Mouse (Mus musculus) limb, embryonic 14.5 days (tissue): Measurements from ENCODE around the gene Hdac4. TPM values are rescaled to one million over a fixed set of nuclear protein-coding genes. Genes with fewer than 3 reads are reported as not detected.

ENCODE experiments used
- ATAC-seq: fragments of 200-750 bp; cut with Nextera tagmentation; 2 replicates; pipeline ENCODE4 v1.8.0; 2017; ENCODE audit warnings: low read depth, moderate number of reproducible peaks, moderate TSS enrichment; ENCODE audit not compliant: low FRiP score
- DNase-seq: peaks from one replicate; pipeline ENCODE4 v3.0.0-alpha.2; 2015; ENCODE audit warnings: low spot score
- H3K27ac ChIP-seq: fragments of 300-500 bp; sonication (generic); replicated peaks from 2 replicates; pipeline ENCODE4 v1.5.1; 2014; ENCODE audit warnings: low read depth, mild to moderate bottlenecking, low read length, moderate library complexity, mixed read lengths
- H3K27me3 ChIP-seq: fragments of 300-500 bp; sonication (generic); 2 replicates; pipeline ENCODE4 v1.6.1; 2014; ENCODE audit warnings: low read length, mixed read lengths; ENCODE audit not compliant: control insufficient read depth, insufficient read depth
- H3K36me3 ChIP-seq: fragments of 300-500 bp; sonication (generic); 2 replicates; pipeline ENCODE4 v1.6.1; 2014; ENCODE audit warnings: mild to moderate bottlenecking, low read length, moderate library complexity, mixed read lengths; ENCODE audit not compliant: control insufficient read depth, insufficient read depth
- H3K4me1 ChIP-seq: fragments of 300-500 bp; sonication (generic); 2 replicates; pipeline ENCODE4 v1.6.1; 2014; ENCODE audit warnings: antibody characterized with exemption, low read length, mixed read lengths; ENCODE audit not compliant: control insufficient read depth, insufficient read depth
- H3K4me2 ChIP-seq: fragments of 300-500 bp; sonication (generic); replicated peaks from 2 replicates; pipeline ENCODE4 v1.6.1; 2014; ENCODE audit warnings: low read depth, mild to moderate bottlenecking, low read length, moderate library complexity; ENCODE audit not compliant: severe bottlenecking
- H3K4me3 ChIP-seq: fragments of 300-500 bp; sonication (generic); replicated peaks from 2 replicates; pipeline ENCODE4 v1.5.1; 2014; ENCODE audit warnings: low read length
- H3K9ac ChIP-seq: fragments of 300-500 bp; sonication (generic); 2 replicates; pipeline ENCODE4 v1.6.1; 2014; ENCODE audit warnings: mild to moderate bottlenecking, low read depth, low read length, moderate library complexity; ENCODE audit not compliant: severe bottlenecking
- H3K9me3 ChIP-seq: fragments of 300-500 bp; sonication (generic); 2 replicates; pipeline ENCODE4 v1.6.1; 2016; ENCODE audit warnings: low read length; ENCODE audit not compliant: control insufficient read depth
- POLR2A ChIP-seq: fragments of 200-500 bp; IDR thresholded peaks from 2 replicates; pipeline ENCODE4 v1.8.0; 2012; ENCODE audit warnings: inconsistent platforms, mild to moderate bottlenecking, moderate library complexity, borderline replicate concordance; ENCODE audit not compliant: insufficient read depth, insufficient read length; ENCODE audit errors: extremely low read depth
- WGBS: fragments of 180-500 bp; shearing (Covaris S2); extraction: QIAGEN DNeasy Blood & Tissue Kit; methylation state at CpG from one replicate; pipeline ENCODE4 v1.1.7; 2014; 5-methylcytosine and 5-hydroxymethylcytosine counted together
- polyA plus RNA-seq, 2 experiments: library from polyadenylated mRNA; depleted of rRNA in 1 of 2; stranded (reverse) in 1 of 2; unstranded in 1 of 2; fragments of >200 nt; fragmentation: Nextera tagmentation in 1 of 2; extraction: Ambion mirVana in 1 of 2; gene quantifications; 2 replicates each; pipeline versions ENCODE4 v1.2.1 to v1.2.3; 2012 to 2014

The Hdac4 gene
- 15.2 and 18.9 TPM in 2 replicates for polyA plus RNA-seq (2012; rRNA removed)
- 25.4 and 36.6 TPM in 2 replicates for polyA plus RNA-seq (2014; fragmentation: Nextera tagmentation; extraction: Ambion mirVana)

DNA sequence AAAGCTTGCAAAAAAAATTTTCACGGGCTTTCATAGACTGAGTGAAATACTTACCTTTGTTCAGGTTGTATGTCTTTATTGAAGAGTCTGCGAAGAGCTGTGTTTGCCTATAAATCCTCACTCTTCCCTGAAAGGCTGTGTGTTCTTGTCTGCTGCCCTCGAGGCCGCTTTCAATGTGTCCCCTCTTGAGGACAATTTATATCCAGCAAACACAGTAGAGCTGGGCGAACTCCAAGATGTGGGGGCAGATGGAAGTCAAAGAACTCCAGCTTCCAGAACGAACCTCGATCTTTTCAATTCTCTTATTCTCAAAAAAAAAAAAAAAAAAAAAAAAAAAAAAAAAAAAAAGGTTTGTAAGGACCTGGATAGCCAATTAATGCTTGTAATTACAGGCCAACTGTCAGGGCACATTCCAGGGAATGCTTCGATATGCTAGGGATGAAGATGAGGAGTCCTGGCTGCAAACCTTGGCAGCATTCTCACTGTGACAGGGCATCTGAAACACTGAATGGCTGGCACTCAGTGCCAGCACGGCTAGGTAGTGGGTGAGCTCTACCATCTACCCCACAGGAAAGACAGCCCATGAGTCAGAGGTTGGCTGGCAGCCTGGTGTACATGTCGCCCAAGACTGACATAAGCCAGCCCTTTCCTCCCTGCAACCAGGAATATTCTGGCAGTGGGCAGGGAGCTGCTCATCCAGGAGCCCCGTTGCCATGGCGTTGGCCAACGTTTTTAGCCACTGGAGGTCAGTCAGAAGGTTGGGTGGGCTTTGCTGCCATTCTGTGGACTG, at the start of gene Hdac4:
TSS of gene Hdac4 (minus strand) at position 340 of the 790 bp plus-strand sequence.
- WGBS, result 64% methylated on average over 13 of the region's 13 CpGs
- ATAC-seq (no peak), DNase-seq (no peak)
- H3K9me3 ChIP-seq, result no peaks in the 10 kb centered on the region
- H3K4me2 ChIP-seq, result no peak within 1 kb of the TSS
- no peaks in the 10 kb centered on the region for H3K27me3 ChIP-seq
- H3K27ac ChIP-seq, result no peak within 1 kb of the TSS
- no peak within 1 kb of the TSS for H3K9ac ChIP-seq
- H3K36me3 ChIP-seq, result no peaks in the 10 kb centered on the region
- no peaks in the 10 kb centered on the region for H3K4me1 ChIP-seq
- TF ChIP-seq POLR2A, result no peak
- no peak within 1 kb of the TSS for H3K4me3 ChIP-seq

GRCm38 (mm10) chr1:92243549-92243948, 48.0 kb upstream of the Hdac4 start:
- DNase-seq (no peak), ATAC-seq (no peak)
- H3K27me3 ChIP-seq, result no peaks in the 10 kb centered on the region
- H3K27ac ChIP-seq, result no peak overlapping the region
- H3K36me3 ChIP-seq, result no peaks in the 10 kb centered on the region
- H3K4me1 ChIP-seq, result 0 out of 2 replicates have a peak, but pooled peaks cover under 1% of the 10 kb centered on the region
- WGBS, result 89% methylated on average over 8 of the region's 8 CpGs
- no peak overlapping the region for H3K4me2 ChIP-seq
- H3K9ac ChIP-seq, result no peak overlapping the region
- H3K4me3 ChIP-seq, result no peak overlapping the region
- no peaks in the 10 kb centered on the region for H3K9me3 ChIP-seq
- no peak for TF ChIP-seq POLR2A

DNA sequence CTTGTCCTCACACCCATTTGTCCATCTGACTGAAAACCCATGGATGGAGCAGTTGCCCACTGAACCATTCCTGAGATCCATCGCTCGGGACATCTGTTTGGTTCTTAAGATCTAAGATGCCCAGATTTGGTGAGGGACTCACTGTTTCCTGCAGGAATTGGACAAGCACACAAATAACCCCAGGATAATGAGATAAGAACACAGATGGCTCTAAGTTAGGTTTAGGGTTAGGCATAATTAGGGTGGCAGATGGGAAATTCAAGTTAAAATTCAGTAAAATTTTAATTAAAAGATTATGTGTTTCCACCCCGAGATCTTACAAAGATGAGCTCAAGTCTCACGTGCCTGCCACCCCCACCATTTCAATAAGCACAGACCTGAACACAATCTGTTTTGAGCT, 44.6 kb upstream of the Hdac4 start:
- DNase-seq (no peak), ATAC-seq (no peak)
- H3K9me3 ChIP-seq, result no peaks in the 10 kb centered on the region
- H3K4me1 ChIP-seq, result 0 out of 2 replicates have a peak, but pooled peaks cover 2% of the 10 kb centered on the region
- no peak overlapping the region for H3K9ac ChIP-seq
- no peaks in the 10 kb centered on the region for H3K27me3 ChIP-seq
- TF ChIP-seq POLR2A, result no peak
- H3K27ac ChIP-seq, result no peak overlapping the region
- no peaks in the 10 kb centered on the region for H3K36me3 ChIP-seq
- WGBS, result 78% methylated on average over 4 of the region's 4 CpGs
- no peak overlapping the region for H3K4me2 ChIP-seq
- no peak overlapping the region for H3K4me3 ChIP-seq

GRCm38 (mm10) chr1:92235600-92235999, 40.1 kb upstream of the Hdac4 start:
- no peaks in the 10 kb centered on the region for H3K9me3 ChIP-seq
- H3K4me2 ChIP-seq, result no peak overlapping the region
- H3K27ac ChIP-seq, result no peak overlapping the region
- no peak for DNase-seq
- TF ChIP-seq POLR2A, result no peak
- H3K4me3 ChIP-seq, result no peak overlapping the region
- no peaks in the 10 kb centered on the region for H3K36me3 ChIP-seq
- no peaks in the 10 kb centered on the region for H3K27me3 ChIP-seq
- WGBS, result 83% methylated on average over 4 of the region's 4 CpGs
- H3K4me1 ChIP-seq, result 0 out of 2 replicates have a peak, but pooled peaks cover 2% of the 10 kb centered on the region
- no peak for ATAC-seq
- no peak overlapping the region for H3K9ac ChIP-seq

DNA sequence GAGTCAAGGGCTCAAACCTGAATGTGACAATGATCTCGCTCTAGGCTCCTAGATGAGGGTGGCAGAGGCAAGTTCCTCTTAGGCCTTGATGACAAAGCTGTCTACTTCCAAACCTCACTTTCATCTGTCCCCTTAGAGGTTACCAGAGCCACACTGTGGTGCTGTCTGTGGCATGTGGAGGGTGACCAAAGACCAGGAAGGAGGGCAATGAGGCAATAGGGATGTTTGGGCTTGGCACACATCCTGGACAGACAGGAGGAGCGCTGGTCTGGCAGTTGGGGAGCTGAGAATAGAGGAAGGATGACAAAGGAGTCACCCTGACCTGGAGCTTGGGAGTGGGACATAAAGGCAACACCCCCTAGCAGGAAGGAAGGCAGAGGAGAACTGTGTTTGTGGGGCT, 29.8 kb upstream of the Hdac4 start:
- Histone ChIP-seq H3K4me1 (peaks cover 8% of the 10 kb centered on the region; the same call in 1 of the 2 replicates), H3K9ac (no peak overlapping the region), H3K4me3 (no peak overlapping the region), H3K4me2 (no peak overlapping the region), H3K9me3 (no peaks in the 10 kb centered on the region), H3K27ac (no peak overlapping the region), H3K27me3 (no peaks in the 10 kb centered on the region), H3K36me3 (no peaks in the 10 kb centered on the region)
- ATAC-seq, result no peak
- 92% methylated on average over 2 of the region's 2 CpGs for WGBS
- no peak for DNase-seq
- no peak for TF ChIP-seq POLR2A
